Mouse (Mus musculus): ENCODE data around the gene Tll2. TPM values are rescaled to one million over a fixed set of nuclear protein-coding genes. Genes with fewer than 3 reads are reported as not detected.

Tll2 gene
- polyA plus RNA-seq, 1 experiment from 2014 or later = 0.18 TPM

DNA sequence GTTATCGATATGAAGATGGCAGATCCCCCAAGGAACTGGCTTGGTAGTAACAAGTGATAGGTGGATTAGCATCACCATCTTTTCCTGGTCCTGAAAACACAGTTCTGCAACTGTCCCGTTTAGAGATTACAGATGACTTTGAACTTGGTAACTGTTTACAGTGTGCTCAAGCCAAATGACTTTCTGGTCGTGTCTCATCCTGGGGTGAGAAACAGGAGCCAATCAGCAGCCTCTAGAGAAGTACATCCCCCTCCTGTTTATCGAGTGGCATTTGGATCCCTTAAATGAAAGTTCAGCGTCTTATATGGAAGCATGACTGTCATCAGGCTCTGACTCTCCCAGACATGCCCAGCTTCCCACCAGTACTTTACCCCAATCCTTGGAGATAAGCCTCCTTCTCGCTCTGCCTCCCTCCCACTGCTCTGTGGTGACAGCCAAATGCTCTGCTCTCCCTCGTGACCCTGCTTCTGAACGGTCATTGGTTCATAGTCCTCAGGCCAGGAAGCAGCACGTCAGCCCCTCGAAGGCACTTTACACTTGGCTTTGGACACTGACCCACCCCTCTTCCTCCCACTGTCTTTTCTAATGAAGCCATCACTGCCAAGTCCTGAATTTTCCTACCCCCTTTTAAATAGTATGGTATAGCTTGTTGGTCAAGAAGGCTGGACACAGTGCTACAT lies 161.4 kb downstream of the Tll2 start:
- no peaks in the 10 kb centered on the region for H3K27me3 ChIP-seq (ENCODE audit: control insufficient read depth, insufficient read depth, low read length)
- 26% methylated on average over 10 of the region's 10 CpGs for WGBS
- H3K4me2 ChIP-seq (ENCODE audit: low read length) = 0 out of 2 replicates have a peak overlapping the region, but pooled peaks have one; percentile 4
- no peak overlapping the region for H3K27ac ChIP-seq (replicated peaks in 1 of 2; ENCODE audit: control insufficient read depth in 1 of 2, insufficient read depth in 1 of 2, low read depth in 2 of 2, low read length in 2 of 2)
- ATAC-seq (ENCODE audit: insufficient number of reproducible peaks, insufficient read depth, low FRiP score, low read depth) = no peak
- H3K4me3 ChIP-seq (ENCODE audit: control insufficient read depth in 1 of 2, insufficient read depth in 1 of 2, low read depth in 1 of 2, low read length in 2 of 2) = no peak overlapping the region
- H3K9ac ChIP-seq (ENCODE audit: low read length) = no peak overlapping the region
- no peaks in the 10 kb centered on the region for H3K36me3 ChIP-seq (ENCODE audit: control insufficient read depth, insufficient read depth, low read length)
- H3K9me3 ChIP-seq (ENCODE audit: control insufficient read depth, low read length) = no peaks in the 10 kb centered on the region
- H3K4me1 ChIP-seq (ENCODE audit: control insufficient read depth in 2 of 2, insufficient read depth in 2 of 2, low read length in 2 of 2) = peaks cover 0 to 2% of the 10 kb centered on the region in 2 experiments; a peak in 1 of 4 replicates

DNA sequence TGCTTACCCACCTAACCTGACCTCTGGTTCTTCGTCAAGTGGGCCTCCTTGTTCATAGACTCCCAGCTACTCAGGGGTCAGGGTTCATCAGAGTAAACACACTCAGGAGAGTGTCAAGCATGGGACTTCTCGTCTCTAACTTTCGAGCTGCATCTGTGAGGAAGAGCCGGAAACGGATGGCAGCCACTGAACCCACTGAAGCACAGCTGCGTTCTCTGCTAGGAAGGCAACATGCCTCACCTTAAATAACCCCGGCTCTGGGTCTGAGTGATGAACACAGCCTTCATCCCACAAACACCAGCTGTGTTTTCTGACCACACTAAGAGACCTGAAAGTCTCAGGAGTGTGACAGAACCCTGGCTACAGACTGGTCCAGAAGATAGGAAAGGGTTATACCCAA lies 167.5 kb downstream of the Tll2 start:
- ATAC-seq (ENCODE audit: insufficient number of reproducible peaks, insufficient read depth, low FRiP score, low read depth) = no peak
- no peak overlapping the region for H3K9ac ChIP-seq (ENCODE audit: low read length)
- 77% methylated on average over 7 of the region's 7 CpGs for WGBS
- no peaks in the 10 kb centered on the region for H3K36me3 ChIP-seq (ENCODE audit: control insufficient read depth, insufficient read depth, low read length)
- H3K4me2 ChIP-seq (ENCODE audit: low read length) = no peak overlapping the region
- no peaks in the 10 kb centered on the region for H3K9me3 ChIP-seq (ENCODE audit: control insufficient read depth, low read length)
- no peaks in the 10 kb centered on the region for H3K4me1 ChIP-seq (ENCODE audit: control insufficient read depth in 2 of 2, insufficient read depth in 2 of 2, low read length in 2 of 2)
- no peak overlapping the region for H3K4me3 ChIP-seq (ENCODE audit: control insufficient read depth in 1 of 2, insufficient read depth in 1 of 2, low read depth in 1 of 2, low read length in 2 of 2)
- H3K27ac ChIP-seq (replicated peaks in 1 of 2; ENCODE audit: control insufficient read depth in 1 of 2, insufficient read depth in 1 of 2, low read depth in 2 of 2, low read length in 2 of 2) = no peak overlapping the region
- H3K27me3 ChIP-seq (ENCODE audit: control insufficient read depth, insufficient read depth, low read length) = no peaks in the 10 kb centered on the region

DNA sequence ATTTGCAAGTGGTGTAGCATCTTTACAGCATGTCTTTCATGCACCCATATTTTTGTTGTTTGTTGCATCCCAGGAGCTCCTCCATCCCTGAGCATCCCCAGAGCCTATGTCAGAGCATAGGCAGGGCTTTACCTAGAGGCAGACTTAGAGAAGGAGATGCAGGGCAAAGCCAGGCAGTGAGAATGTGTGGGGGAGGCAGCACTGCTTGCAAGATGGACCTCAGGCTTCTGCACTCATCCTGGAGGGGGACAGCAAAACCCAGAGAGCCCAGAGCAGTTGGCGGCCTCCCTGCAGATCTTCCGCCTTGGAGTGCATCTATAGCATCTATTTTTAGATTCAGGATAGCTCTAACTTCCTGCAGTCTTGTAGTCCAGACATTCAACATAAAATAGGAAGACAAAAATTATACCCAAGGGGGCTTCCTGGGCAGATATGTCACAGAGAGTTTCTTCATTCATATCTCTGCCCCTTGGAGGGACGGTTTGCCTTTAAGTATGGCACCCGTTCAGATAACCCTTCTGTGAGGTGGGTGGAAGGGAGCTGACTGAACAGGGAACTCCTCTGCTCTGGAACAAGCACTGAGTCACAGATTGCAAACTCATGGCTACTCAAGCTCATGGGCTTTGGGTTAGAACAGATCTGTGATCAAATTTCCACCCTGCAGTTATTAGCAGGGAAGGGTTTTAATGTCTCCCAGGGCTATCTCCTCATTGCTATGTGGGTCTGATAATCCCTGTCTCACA lies 170.7 kb downstream of the Tll2 start:
- ATAC-seq (ENCODE audit: insufficient number of reproducible peaks, insufficient read depth, low FRiP score, low read depth) = no peak
- WGBS = 26% methylated on average over 4 of the region's 4 CpGs

More for the DNA sequence above, 170.7 kb downstream of the Tll2 start:
- Histone ChIP-seq H3K27ac (replicated peaks in 1 of 2; ENCODE audit: control insufficient read depth in 1 of 2, insufficient read depth in 1 of 2, low read depth in 2 of 2, low read length in 2 of 2) (no peak overlapping the region), H3K4me2 (ENCODE audit: low read length) (no peak overlapping the region), H3K27me3 (ENCODE audit: control insufficient read depth, insufficient read depth, low read length) (no peaks in the 10 kb centered on the region), H3K9ac (ENCODE audit: low read length) (no peak overlapping the region), H3K4me1 (ENCODE audit: control insufficient read depth in 2 of 2, insufficient read depth in 2 of 2, low read length in 2 of 2) (no peaks in the 10 kb centered on the region; a peak in 1 of 4 replicates), H3K36me3 (ENCODE audit: control insufficient read depth, insufficient read depth, low read length) (no peaks in the 10 kb centered on the region), H3K4me3 (ENCODE audit: control insufficient read depth in 1 of 2, insufficient read depth in 1 of 2, low read depth in 1 of 2, low read length in 2 of 2) (no peak overlapping the region), H3K9me3 (ENCODE audit: control insufficient read depth, low read length) (no peaks in the 10 kb centered on the region)

Other genes starting within 250 kb of the Tll2 start
- gene Blnk, start 212.3 kb downstream of the Tll2 start, polyA plus RNA-seq (2014; fragmentation: Nextera tagmentation; extraction: Ambion mirVana) = 0.27 and 0.39 TPM in 2 replicates
- 0.16 TPM in 1 of 2 replicates, not detected in the other for gene Dntt, start 177.6 kb downstream of the Tll2 start, polyA plus RNA-seq (2014; fragmentation: Nextera tagmentation; extraction: Ambion mirVana)
- 0.14 TPM in 1 of 2 replicates, not detected in the other for gene Opalin, start 129.7 kb downstream of the Tll2 start, polyA plus RNA-seq (2014; fragmentation: Nextera tagmentation; extraction: Ambion mirVana)
- gene Tm9sf3, start 57.2 kb upstream of the Tll2 start, polyA plus RNA-seq (2014; fragmentation: Nextera tagmentation; extraction: Ambion mirVana) = 111 and 119 TPM in 2 replicates
- 1.3 and 1.8 TPM in 2 replicates for gene Pik3ap1, start 178.3 kb upstream of the Tll2 start, polyA plus RNA-seq (2014; fragmentation: Nextera tagmentation; extraction: Ambion mirVana)